Mouse (Mus musculus) forebrain, embryonic 11.5 days (tissue): ENCODE results near the gene Pigv. TPM values are rescaled to one million over a fixed set of nuclear protein-coding genes. Genes with fewer than 3 reads are reported as not detected.

Source experiments
- ATAC-seq: fragments of 200-750 bp; cut with Nextera tagmentation; replicated peaks from 2 replicates; pipeline ENCODE4 v1.8.0; 2017; ENCODE audit warnings: moderate TSS enrichment; ENCODE audit not compliant: low FRiP score
- DNase-seq: peaks from one replicate; pipeline ENCODE4 v3.0.0-alpha.2; 2017; ENCODE audit warnings: low spot score
- H3K27ac ChIP-seq: fragments of 300-500 bp; sonication (generic); 2 replicates; pipeline ENCODE4 v1.5.1; 2014; ENCODE audit warnings: low read depth, low read length
- H3K27me3 ChIP-seq: fragments of 300-500 bp; sonication (generic); 2 replicates; pipeline ENCODE4 v1.6.1; 2014; ENCODE audit warnings: mild to moderate bottlenecking, low read length, mixed read lengths; ENCODE audit not compliant: control insufficient read depth, insufficient read depth
- H3K36me3 ChIP-seq: fragments of 300-500 bp; sonication (generic); 2 replicates; pipeline ENCODE4 v1.6.1; 2014; ENCODE audit warnings: mild to moderate bottlenecking, low read length, moderate library complexity, mixed read lengths; ENCODE audit not compliant: control insufficient read depth, insufficient read depth
- H3K4me1 ChIP-seq: fragments of 300-500 bp; sonication (generic); replicated peaks from 2 replicates; pipeline ENCODE4 v1.6.1; 2014; ENCODE audit warnings: low read length, mixed read lengths; ENCODE audit not compliant: control insufficient read depth, insufficient read depth
- H3K4me2 ChIP-seq: fragments of 300-500 bp; sonication (generic); 2 replicates; pipeline ENCODE4 v1.6.1; 2014; ENCODE audit warnings: low read depth, mild to moderate bottlenecking, low read length, moderate library complexity, mixed read lengths; ENCODE audit not compliant: severe bottlenecking
- H3K4me3 ChIP-seq: fragments of 300-500 bp; sonication (generic); 2 replicates; pipeline ENCODE4 v1.5.1; 2014; ENCODE audit warnings: low read depth, low read length
- H3K9ac ChIP-seq: fragments of 300-500 bp; sonication (generic); 2 replicates; pipeline ENCODE4 v1.6.1; 2014; ENCODE audit warnings: low read length
- H3K9me3 ChIP-seq: fragments of 300-500 bp; sonication (generic); 2 replicates; pipeline ENCODE4 v1.6.1; 2016; ENCODE audit warnings: low read length, mixed read lengths; ENCODE audit not compliant: control insufficient read depth
- WGBS: fragments of 180-500 bp; shearing (Covaris S2); extraction: QIAGEN DNeasy Blood & Tissue Kit; methylation state at CpG from one replicate; pipeline ENCODE4 v1.1.7; 2014; 5-methylcytosine and 5-hydroxymethylcytosine counted together
- polyA plus RNA-seq: library from polyadenylated mRNA; unstranded; fragments of >200 nt; fragmentation: Nextera tagmentation; extraction: Ambion mirVana; gene quantifications from 2 replicates; pipeline ENCODE4 v1.2.1, GENCODE M21; 2014

Pigv gene
- polyA plus RNA-seq, 1 experiment from 2014 or later = 17.2 TPM

DNA sequence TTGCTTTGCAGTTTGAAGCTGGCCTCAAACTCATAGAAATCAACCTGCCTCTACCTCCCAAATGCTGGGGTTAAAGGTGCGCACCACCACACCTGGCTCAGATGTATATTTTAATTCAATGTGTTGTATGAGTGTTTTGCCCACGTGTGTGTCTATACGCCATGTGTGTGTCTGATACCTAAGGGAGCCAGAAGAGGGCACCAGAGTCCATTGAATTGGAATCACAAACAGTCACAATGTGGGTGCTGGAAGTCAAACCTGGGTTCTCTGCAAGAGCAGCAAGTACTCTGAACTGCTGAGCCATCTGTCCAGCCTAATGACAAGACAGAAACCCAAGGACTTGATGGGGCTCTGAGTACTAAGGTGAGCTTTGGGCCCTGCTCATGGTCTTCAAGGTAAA, 27.3 kb downstream of the Pigv start:
- H3K36me3 ChIP-seq = no peaks in the 10 kb centered on the region
- H3K4me1 ChIP-seq = no peaks in the 10 kb centered on the region
- H3K27me3 ChIP-seq = no peaks in the 10 kb centered on the region
- 87% methylated on average over 3 of the region's 3 CpGs for WGBS
- DNase-seq (no peak), ATAC-seq (no peak)
- H3K4me2 ChIP-seq = no peak overlapping the region
- H3K9ac ChIP-seq = no peak overlapping the region
- no peaks in the 10 kb centered on the region for H3K9me3 ChIP-seq
- H3K4me3 ChIP-seq = no peak overlapping the region
- H3K27ac ChIP-seq = no peak overlapping the region

DNA sequence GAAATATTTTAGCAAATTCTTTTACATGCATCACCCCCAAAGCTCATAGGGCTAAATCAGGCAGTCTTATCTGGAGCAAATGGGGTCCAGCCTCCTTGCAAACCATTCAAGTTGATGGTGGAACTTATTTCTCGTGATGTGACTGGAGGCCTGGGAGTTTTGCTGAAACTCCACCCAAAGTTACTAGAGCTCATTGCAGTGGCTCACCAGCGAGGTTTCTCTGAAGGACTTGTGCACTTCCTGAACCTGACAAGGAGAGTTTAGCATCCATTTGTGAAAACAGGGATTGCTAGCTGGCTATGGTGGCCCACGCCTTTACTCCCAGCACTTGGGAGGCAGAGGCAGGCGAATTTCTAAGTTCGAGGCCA, 38.4 kb downstream of the Pigv start:
- Histone ChIP-seq H3K36me3 (no peaks in the 10 kb centered on the region), H3K4me1 (no peaks in the 10 kb centered on the region; the same call in 1 of the 2 replicates), H3K9me3 (no peaks in the 10 kb centered on the region), H3K9ac (no peak overlapping the region), H3K4me3 (no peak overlapping the region), H3K4me2 (no peak overlapping the region), H3K27me3 (no peaks in the 10 kb centered on the region), H3K27ac (no peak overlapping the region)
- DNase-seq (no peak), ATAC-seq (no peak)
- 81% methylated on average over 5 of the region's 5 CpGs for WGBS

- no peaks in the 10 kb centered on the region for H3K27me3 ChIP-seq
- peak; percentile 85 for ATAC-seq
- H3K9ac ChIP-seq = peak overlapping the region; percentile 93
- WGBS = 11% methylated on average over 31 of the region's 47 CpGs
- no peaks in the 10 kb centered on the region for H3K36me3 ChIP-seq
- peak; percentile 94 for DNase-seq
- H3K4me1 ChIP-seq = no peaks in the 10 kb centered on the region; the same call in 1 of the 2 replicates
- H3K4me2 ChIP-seq = peak overlapping the region; percentile 97; the same call in 1 of the 2 replicates
- H3K27ac ChIP-seq = no peak overlapping the region; the same call in 1 of the 2 replicates
- no peaks in the 10 kb centered on the region for H3K9me3 ChIP-seq
- peak overlapping the region; percentile 90 for H3K4me3 ChIP-seq
These were observed 39.0 kb downstream of the Pigv start for GRCm38 (mm10) chr4:133633332-133634042.

DNA sequence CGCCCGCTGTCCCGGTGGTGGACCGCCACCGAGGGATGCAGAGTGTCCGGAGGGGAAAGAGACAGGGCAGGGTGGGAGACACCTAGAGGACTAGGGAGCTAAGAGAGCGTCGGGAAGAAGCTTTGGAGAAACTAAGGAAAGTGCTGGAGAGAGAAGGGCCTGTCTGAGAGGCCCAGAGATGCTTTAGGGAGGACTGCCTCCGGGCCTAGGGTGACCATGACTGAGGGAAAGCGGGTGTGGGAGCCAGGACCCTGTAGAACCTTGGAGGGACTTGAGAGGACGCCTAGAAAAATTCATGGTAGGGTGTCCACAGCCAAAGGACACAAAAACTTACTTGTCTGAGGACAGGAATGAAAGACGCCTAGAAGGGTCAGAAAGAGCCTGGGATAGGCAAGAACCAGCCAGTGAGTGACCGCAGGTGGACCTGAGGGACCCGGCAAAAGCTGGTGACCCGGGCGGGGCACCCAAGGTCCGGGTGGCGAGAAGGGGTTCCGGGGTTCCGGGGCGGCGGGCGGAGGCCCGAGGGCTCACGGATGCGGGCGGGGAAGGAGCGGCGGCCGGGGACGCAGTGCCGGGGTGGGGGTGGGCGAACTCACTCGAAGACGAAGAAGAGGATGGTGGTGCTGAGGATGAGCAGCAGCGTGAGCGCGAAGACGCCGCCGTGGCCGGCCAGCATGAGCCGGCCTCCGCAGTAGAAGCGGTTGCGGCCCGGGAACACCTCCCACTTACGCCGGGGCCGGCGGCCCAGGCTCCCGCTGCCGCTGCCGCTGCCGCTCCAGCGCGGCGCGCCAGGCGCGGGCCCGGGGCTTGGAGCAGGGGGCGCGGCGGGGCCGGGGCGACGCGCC, 39.7 kb downstream of the Pigv start:
- Histone ChIP-seq H3K36me3 (no peaks in the 10 kb centered on the region), H3K4me3 (peak overlapping the region; percentile 90), H3K9ac (peak overlapping the region; percentile 93), H3K4me2 (peak overlapping the region; percentile 97), H3K9me3 (no peaks in the 10 kb centered on the region), H3K27ac (no peak overlapping the region; the same call in 1 of the 2 replicates), H3K4me1 (no peaks in the 10 kb centered on the region; the same call in 1 of the 2 replicates), H3K27me3 (no peaks in the 10 kb centered on the region)
- under 1% methylated on average over 54 of the region's 69 CpGs for WGBS
- DNase-seq = peak; percentile 79
- ATAC-seq = peak; percentile 49; the same call in 1 of the 2 replicates

GRCm38 (mm10) chr4:133631769-133632411, 40.6 kb downstream of the Pigv start:
- Histone ChIP-seq H3K4me2 (peak overlapping the region; percentile 97), H3K9ac (peak overlapping the region; percentile 93), H3K4me3 (peak overlapping the region; percentile 90), H3K4me1 (no peaks in the 10 kb centered on the region; the same call in 1 of the 2 replicates), H3K27ac (no peak overlapping the region), H3K36me3 (no peaks in the 10 kb centered on the region), H3K9me3 (no peaks in the 10 kb centered on the region), H3K27me3 (no peaks in the 10 kb centered on the region)
- no peak for DNase-seq
- no peak for ATAC-seq
- WGBS = 55% methylated on average over 9 of the region's 9 CpGs

DNA sequence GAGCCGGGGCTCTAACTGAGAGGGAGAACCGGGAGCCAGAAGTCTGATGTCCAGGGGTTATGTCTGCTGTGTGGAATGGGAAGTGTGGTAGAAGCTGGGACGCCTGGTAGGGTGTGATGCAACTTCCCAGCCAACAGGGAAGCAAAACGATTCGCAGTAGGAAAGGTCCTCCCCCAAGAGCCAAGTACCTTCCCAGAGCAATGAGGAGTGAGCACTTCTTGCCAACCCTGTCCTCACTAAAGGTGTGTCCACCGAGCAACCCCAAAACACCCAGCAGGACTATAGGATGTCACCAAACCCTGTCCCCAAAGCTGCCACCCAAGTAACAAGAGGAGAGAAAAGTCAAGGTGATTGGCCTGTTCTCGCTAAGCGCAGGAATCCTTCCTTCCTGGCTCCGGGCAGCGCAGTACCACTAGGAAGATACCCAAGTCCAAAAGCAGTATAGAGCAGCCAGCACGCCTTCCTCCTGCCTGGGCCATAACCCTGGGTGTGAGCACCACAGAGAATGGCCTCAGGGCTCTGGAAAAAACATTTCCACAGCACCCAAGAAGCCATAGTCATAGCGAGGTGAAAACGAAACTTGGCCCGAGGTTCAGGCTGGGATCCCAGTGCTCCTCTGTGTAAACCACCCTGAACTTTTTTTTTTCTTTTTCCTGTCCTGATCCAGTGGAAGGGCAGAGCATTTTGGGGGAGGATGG, 41.2 kb downstream of the Pigv start:
- ATAC-seq = no peak

DNA sequence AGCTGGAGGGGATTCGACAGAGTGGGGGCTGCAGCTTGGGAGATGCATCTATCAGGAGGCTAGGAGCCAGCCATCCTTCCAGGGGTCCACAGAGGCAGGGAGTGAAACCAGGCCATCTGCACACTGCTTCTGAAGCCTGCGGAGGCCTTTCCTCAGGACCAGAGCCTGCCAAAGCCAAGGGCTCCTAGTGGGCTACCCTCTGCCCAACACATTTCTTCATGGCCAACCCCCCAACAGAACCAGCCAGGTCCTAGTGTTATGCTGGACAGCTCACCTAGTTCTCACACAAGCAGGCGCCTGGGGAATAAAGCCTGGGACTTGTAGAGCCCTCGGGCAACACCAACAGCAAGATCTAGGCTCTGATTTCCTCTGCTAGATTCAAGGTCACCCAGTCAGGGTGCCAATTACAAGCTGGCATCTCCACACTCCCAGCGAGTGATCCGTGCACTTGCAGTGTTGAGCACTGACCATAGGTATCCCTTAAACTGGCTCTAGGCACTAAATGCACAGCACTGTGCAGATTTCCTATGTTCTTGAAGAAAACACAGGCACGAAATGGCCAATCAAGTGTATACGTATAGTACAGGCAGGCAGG, 42.0 kb downstream of the Pigv start:
- DNase-seq (no peak), ATAC-seq (no peak)
- no peaks in the 10 kb centered on the region; the same call in 1 of the 2 replicates for H3K4me1 ChIP-seq
- H3K9ac ChIP-seq = no peak overlapping the region
- no peak overlapping the region for H3K4me3 ChIP-seq
- WGBS = 92% methylated on average over 8 of the region's 8 CpGs
- no peaks in the 10 kb centered on the region for H3K36me3 ChIP-seq
- H3K9me3 ChIP-seq = no peaks in the 10 kb centered on the region
- no peak overlapping the region for H3K4me2 ChIP-seq
- H3K27me3 ChIP-seq = no peaks in the 10 kb centered on the region
- H3K27ac ChIP-seq = no peak overlapping the region

More for the DNA sequence above, 41.2 kb downstream of the Pigv start:
- Histone ChIP-seq H3K4me3 (no peak overlapping the region), H3K27me3 (no peaks in the 10 kb centered on the region), H3K9me3 (no peaks in the 10 kb centered on the region), H3K9ac (no peak overlapping the region), H3K4me1 (no peaks in the 10 kb centered on the region; the same call in 1 of the 2 replicates), H3K4me2 (no peak overlapping the region), H3K36me3 (no peaks in the 10 kb centered on the region), H3K27ac (no peak overlapping the region)
- 85% methylated on average over 14 of the region's 14 CpGs for WGBS
- no peak for DNase-seq

DNA sequence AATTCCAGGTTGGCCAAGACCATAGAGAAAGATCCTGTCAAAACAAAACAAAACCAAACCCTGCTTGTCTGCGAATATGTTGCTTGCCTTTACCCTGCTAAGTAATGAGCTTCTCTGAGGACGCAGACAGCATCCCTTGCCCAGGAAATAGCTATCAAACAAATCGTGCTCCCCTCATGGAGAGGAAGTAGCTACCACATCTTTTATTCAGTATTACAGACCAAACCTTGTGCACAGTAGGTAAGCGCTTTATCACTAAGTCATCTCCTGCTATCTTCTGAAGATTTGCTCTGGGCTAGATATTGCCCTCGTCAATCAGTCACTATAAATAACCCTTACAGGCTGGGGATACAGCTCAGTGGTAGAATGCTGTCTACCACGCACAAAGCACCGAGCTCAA, 43.3 kb downstream of the Pigv start:
- no peaks in the 10 kb centered on the region for H3K36me3 ChIP-seq
- ATAC-seq (no peak), DNase-seq (no peak)
- no peak overlapping the region for H3K9ac ChIP-seq
- no peak overlapping the region for H3K27ac ChIP-seq
- H3K4me2 ChIP-seq = no peak overlapping the region
- H3K4me1 ChIP-seq = no peaks in the 10 kb centered on the region; the same call in 1 of the 2 replicates
- H3K27me3 ChIP-seq = no peaks in the 10 kb centered on the region
- H3K4me3 ChIP-seq = no peak overlapping the region
- no peaks in the 10 kb centered on the region for H3K9me3 ChIP-seq
- WGBS = 91% methylated on average over 7 of the region's 7 CpGs
